Mouse (Mus musculus) stomach, embryonic 15.5 days (tissue): ENCODE data around the gene Sp100. TPM values are rescaled to one million over a fixed set of nuclear protein-coding genes. Genes with fewer than 3 reads are reported as not detected.

ENCODE experiments used
- ATAC-seq: fragments of 200-750 bp; cut with Nextera tagmentation; 2 replicates; pipeline ENCODE4 v1.8.0; 2017; ENCODE audit warnings: low read depth, moderate number of reproducible peaks, moderate TSS enrichment; ENCODE audit not compliant: insufficient read depth, low FRiP score
- H3K27ac ChIP-seq: fragments of 300-500 bp; sonication (generic); 2 replicates; pipeline ENCODE4 v1.5.1; 2015; ENCODE audit warnings: mild to moderate bottlenecking, inconsistent platforms
- H3K27me3 ChIP-seq: fragments of 300-500 bp; sonication (generic); replicated peaks from 2 replicates; pipeline ENCODE4 v1.6.1; 2015; ENCODE audit warnings: inconsistent platforms
- H3K36me3 ChIP-seq: fragments of 300-500 bp; sonication (generic); 2 replicates; pipeline ENCODE4 v1.6.1; 2015; ENCODE audit warnings: inconsistent platforms
- H3K4me1 ChIP-seq: fragments of 300-500 bp; sonication (generic); 2 replicates; pipeline ENCODE4 v1.6.1; 2015; ENCODE audit warnings: inconsistent platforms
- H3K4me2 ChIP-seq: fragments of 300-500 bp; sonication (generic); 2 replicates; pipeline ENCODE4 v1.6.1; 2015; ENCODE audit warnings: mild to moderate bottlenecking, inconsistent platforms
- H3K4me3 ChIP-seq: fragments of 300-500 bp; sonication (generic); replicated peaks from 2 replicates; pipeline ENCODE4 v1.5.1; 2015; ENCODE audit warnings: inconsistent platforms
- H3K9ac ChIP-seq: fragments of 300-500 bp; sonication (generic); 2 replicates; pipeline ENCODE4 v1.6.1; 2015; ENCODE audit warnings: inconsistent platforms
- H3K9me3 ChIP-seq: fragments of 300-500 bp; sonication (generic); 2 replicates; pipeline ENCODE4 v1.6.1; 2016; ENCODE audit warnings: inconsistent platforms
- WGBS: fragments of 180-500 bp; shearing (Covaris S2); methylation state at CpG from one replicate; pipeline ENCODE4 v1.1.7; 2015; 5-methylcytosine and 5-hydroxymethylcytosine counted together
- microRNA-seq: library from miRNA; unstranded; fragments of <30 nt; microRNA quantifications from one replicate; pipeline ENCODE4, GENCODE M21; 2016
- polyA plus RNA-seq: library from polyadenylated mRNA; unstranded; fragments of >200 nt; fragmentation: Nextera tagmentation; extraction: Ambion mirVana; gene quantifications from 2 replicates; pipeline ENCODE4 v1.2.1, GENCODE M21; 2015

Gene Sp100
- polyA plus RNA-seq, 1 experiment from 2014 or later, result 3.9 TPM

DNA sequence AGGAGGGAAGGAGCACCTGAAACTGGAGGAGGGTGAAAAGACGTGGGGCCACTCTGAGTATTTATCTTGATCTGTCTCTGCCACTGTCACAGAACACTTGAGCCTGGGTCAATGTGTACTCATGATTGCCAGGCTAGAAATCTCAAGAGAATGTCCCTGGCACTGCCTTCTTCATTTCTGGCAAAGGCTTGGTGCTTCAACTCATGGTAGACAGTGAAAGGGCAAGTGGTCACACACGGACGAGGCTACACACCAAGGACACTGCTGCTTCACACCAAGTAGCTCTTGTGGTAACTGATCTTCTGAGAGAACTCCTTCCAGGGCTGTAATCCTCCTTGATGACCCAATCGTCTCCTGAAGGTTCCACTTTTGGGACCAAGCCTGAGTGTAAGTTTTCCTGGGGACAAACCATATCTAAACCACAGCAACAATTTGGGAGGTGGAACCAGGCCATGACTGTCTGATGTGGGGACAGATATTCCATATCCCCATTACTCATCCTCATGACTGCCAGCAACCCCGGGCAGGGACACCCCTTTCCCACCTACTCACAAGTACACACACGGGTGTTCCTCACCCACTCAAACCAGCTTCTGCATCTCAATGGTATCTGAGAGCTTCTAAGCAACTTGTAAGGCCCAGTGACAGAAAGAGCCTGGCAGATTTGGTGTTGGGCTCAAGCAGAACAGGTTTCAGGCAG, 107.9 kb downstream of the Sp100 start:
- no peak overlapping the region for H3K9ac ChIP-seq
- no peak overlapping the region for H3K4me3 ChIP-seq
- no peak overlapping the region for H3K4me2 ChIP-seq
- no peaks in the 10 kb centered on the region; the same call in 1 of the 2 replicates for H3K4me1 ChIP-seq
- H3K27ac ChIP-seq, result no peak overlapping the region
- no peaks in the 10 kb centered on the region for H3K9me3 ChIP-seq
- no peak for ATAC-seq
- 65% methylated on average over 6 of the region's 6 CpGs for WGBS
- H3K36me3 ChIP-seq, result no peaks in the 10 kb centered on the region
- no peaks in the 10 kb centered on the region for H3K27me3 ChIP-seq

DNA sequence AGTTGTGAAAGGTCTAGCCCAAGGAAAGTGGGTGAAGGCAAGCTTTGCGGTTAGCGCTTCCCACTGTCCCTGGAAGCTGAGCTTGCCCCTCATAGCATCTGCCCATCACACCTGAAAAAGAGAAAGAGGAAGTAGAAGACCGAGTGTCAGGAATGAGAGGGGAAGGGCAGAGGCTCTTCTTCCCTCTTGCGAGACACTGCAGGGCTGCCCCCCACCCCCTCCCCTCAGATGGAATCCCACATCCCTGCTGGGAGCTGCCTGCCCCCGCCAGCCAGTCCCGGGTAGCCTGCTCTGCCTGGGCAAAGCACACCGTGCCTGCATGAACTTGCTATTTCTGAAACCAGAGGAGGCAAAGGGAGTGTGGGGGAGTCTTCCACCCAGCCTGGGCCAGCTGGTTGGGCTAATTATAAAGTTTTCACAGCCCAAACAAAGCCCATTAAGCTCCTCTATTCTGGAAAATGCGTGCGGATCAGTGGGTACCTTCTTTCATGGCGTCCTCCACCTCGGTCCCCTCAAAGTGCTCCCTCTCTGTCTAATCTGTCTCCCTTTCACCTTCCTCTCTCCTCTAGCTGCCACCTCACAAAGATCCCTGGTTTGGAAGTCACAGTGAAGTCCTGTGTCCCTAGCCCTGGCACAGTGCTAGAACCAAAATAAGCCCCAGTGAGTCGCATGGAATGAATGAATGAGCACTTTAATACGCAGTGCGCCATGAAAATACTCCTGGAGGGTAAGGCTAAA, 108.6 kb downstream of the Sp100 start:
- H3K27me3 ChIP-seq, result no peaks in the 10 kb centered on the region
- H3K4me1 ChIP-seq, result no peaks in the 10 kb centered on the region; the same call in 1 of the 2 replicates
- H3K27ac ChIP-seq, result no peak overlapping the region
- H3K36me3 ChIP-seq, result no peaks in the 10 kb centered on the region
- H3K4me3 ChIP-seq, result no peak overlapping the region
- no peak for ATAC-seq
- no peaks in the 10 kb centered on the region for H3K9me3 ChIP-seq
- no peak overlapping the region for H3K9ac ChIP-seq
- H3K4me2 ChIP-seq, result no peak overlapping the region
- WGBS, result 29% methylated on average over 14 of the region's 14 CpGs

DNA sequence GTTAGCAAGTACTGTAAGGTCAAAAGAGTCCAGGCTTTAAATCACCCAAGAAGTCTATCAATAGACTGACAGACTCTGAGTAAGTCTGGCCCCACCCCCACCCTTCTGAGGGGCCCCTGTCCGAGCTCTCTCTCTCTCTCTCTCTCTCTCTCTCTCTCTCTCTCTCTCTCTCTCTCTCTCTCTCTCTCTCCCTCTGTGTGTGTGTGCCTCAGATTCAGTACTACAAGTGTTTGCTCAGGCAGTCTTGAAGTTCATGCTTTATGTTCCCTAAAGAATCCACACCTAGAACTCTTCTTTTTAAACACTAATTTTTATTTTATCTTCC, 109.1 kb downstream of the Sp100 start:
- Histone ChIP-seq H3K36me3 (no peaks in the 10 kb centered on the region), H3K9ac (no peak overlapping the region), H3K4me1 (no peaks in the 10 kb centered on the region; the same call in 1 of the 2 replicates), H3K4me3 (no peak overlapping the region), H3K9me3 (no peaks in the 10 kb centered on the region), H3K4me2 (no peak overlapping the region), H3K27me3 (no peaks in the 10 kb centered on the region), H3K27ac (no peak overlapping the region)
- ATAC-seq, result no peak
- WGBS, result 11% methylated on average over 1 of the region's 1 CpGs

Small RNA genes within 50 kb of the gene (microRNA-seq; reads per million reads assigned to microRNA genes)
- gene Mir8096, result not detected

Other genes starting within 250 kb of the Sp100 start
- gene G530012D18Rik, start 74.3 kb upstream of the Sp100 start, polyA plus RNA-seq, result not detected in 2 replicates
- gene Sp110, start 51.2 kb upstream of the Sp100 start, polyA plus RNA-seq, result 2.4 and 3.4 TPM in 2 replicates
- 1.4 and 2.6 TPM in 2 replicates for gene Sp140, start 49.6 kb upstream of the Sp100 start, polyA plus RNA-seq
- gene A630001G21Rik, start 128.7 kb downstream of the Sp100 start, polyA plus RNA-seq, result 1.4 and 1.7 TPM in 2 replicates
- 30.6 and 31.4 TPM in 2 replicates for gene Cab39, start 143.5 kb downstream of the Sp100 start, polyA plus RNA-seq
- gene Itm2c, start 244.3 kb downstream of the Sp100 start, polyA plus RNA-seq, result 165 and 178 TPM in 2 replicates